Mouse (Mus musculus) neural tube, embryonic 12.5 days (tissue): Measurements from ENCODE around the gene Sf3b3. TPM values are rescaled to one million over a fixed set of nuclear protein-coding genes. Genes with fewer than 3 reads are reported as not detected.
"Not testable (repeated sequence)": the region's sequence is repeated elsewhere in the genome, so short reads cannot be mapped to it uniquely, and the experiment has no call there.

Source experiments
- ATAC-seq: fragments of 200-750 bp; cut with Nextera tagmentation; 2 replicates; pipeline ENCODE4 v1.8.0; 2017; ENCODE audit warnings: low read depth, mild to moderate bottlenecking, moderate TSS enrichment, moderate library complexity; ENCODE audit not compliant: low FRiP score
- H3K27ac ChIP-seq: fragments of 300-500 bp; sonication (generic); 2 replicates; pipeline ENCODE4 v1.5.1; 2016
- H3K27me3 ChIP-seq: fragments of 300-500 bp; sonication (generic); replicated peaks from 2 replicates; pipeline ENCODE4 v1.6.1; 2016; ENCODE audit warnings: mild to moderate bottlenecking
- H3K36me3 ChIP-seq: fragments of 300-500 bp; sonication (generic); 2 replicates; pipeline ENCODE4 v1.6.1; 2016; ENCODE audit warnings: mild to moderate bottlenecking
- H3K4me1 ChIP-seq: fragments of 300-500 bp; sonication (generic); 2 replicates; pipeline ENCODE4 v1.6.1; 2016
- H3K4me2 ChIP-seq: fragments of 300-500 bp; sonication (generic); replicated peaks from 2 replicates; pipeline ENCODE4 v1.6.1; 2016; ENCODE audit warnings: mild to moderate bottlenecking
- H3K4me3 ChIP-seq: fragments of 300-500 bp; sonication (generic); 2 replicates; pipeline ENCODE4 v1.5.1; 2016
- H3K9ac ChIP-seq: fragments of 300-500 bp; sonication (generic); 2 replicates; pipeline ENCODE4 v1.6.1; 2016; ENCODE audit warnings: mild to moderate bottlenecking
- H3K9me3 ChIP-seq: fragments of 300-500 bp; sonication (generic); 2 replicates; pipeline ENCODE4 v1.6.1; 2016; ENCODE audit warnings: mild to moderate bottlenecking
- WGBS: fragments of 180-500 bp; shearing (Covaris S2); methylation state at CpG from one replicate; pipeline ENCODE4 v1.1.7; 2016; 5-methylcytosine and 5-hydroxymethylcytosine counted together
- polyA plus RNA-seq: library from polyadenylated mRNA; unstranded; fragments of >200 nt; fragmentation: Nextera tagmentation; extraction: Ambion mirVana; gene quantifications from 2 replicates; pipeline ENCODE4 v1.2.1, GENCODE M21; 2016

The Sf3b3 gene
- polyA plus RNA-seq, 1 experiment from 2014 or later = 156 TPM

- Histone ChIP-seq H3K27me3 (no peaks in the 10 kb centered on the region), H3K4me1 (no peaks in the 10 kb centered on the region), H3K4me2 (no peak overlapping the region), H3K36me3 (peaks cover 78% of the 10 kb centered on the region), H3K4me3 (no peak overlapping the region), H3K27ac (no peak overlapping the region), H3K9me3 (no peaks in the 10 kb centered on the region), H3K9ac (no peak overlapping the region)
- ATAC-seq = no peak
- WGBS = 95% methylated on average over 10 of the region's 10 CpGs
Observed at GRCm38 (mm10) chr8:110881741-110882310, 35.2 kb upstream of the Sf3b3 start.

GRCm38 (mm10) chr8:110877862-110878261, 31.3 kb upstream of the Sf3b3 start:
- no peak overlapping the region for H3K9ac ChIP-seq
- no peaks in the 10 kb centered on the region for H3K4me1 ChIP-seq
- ATAC-seq = no peak
- H3K4me2 ChIP-seq = no peak overlapping the region
- H3K9me3 ChIP-seq = no peaks in the 10 kb centered on the region
- no peak overlapping the region for H3K27ac ChIP-seq
- H3K36me3 ChIP-seq = peaks cover 80% of the 10 kb centered on the region
- H3K27me3 ChIP-seq = no peaks in the 10 kb centered on the region
- H3K4me3 ChIP-seq = no peak overlapping the region
- WGBS = 94% methylated on average over 4 of the region's 4 CpGs

GRCm38 (mm10) chr8:110870501-110870900, 23.9 kb upstream of the Sf3b3 start:
- Histone ChIP-seq H3K36me3 (peaks cover 89% of the 10 kb centered on the region), H3K4me2 (no peak overlapping the region), H3K4me1 (no peaks in the 10 kb centered on the region), H3K27ac (no peak overlapping the region), H3K27me3 (no peaks in the 10 kb centered on the region), H3K9me3 (no peaks in the 10 kb centered on the region), H3K4me3 (no peak overlapping the region), H3K9ac (no peak overlapping the region)
- WGBS = 100% methylated on average over 2 of the region's 2 CpGs
- ATAC-seq = no peak

GRCm38 (mm10) chr8:110861347-110862025, 14.9 kb upstream of the Sf3b3 start:
- H3K36me3 ChIP-seq = peaks cover 91% of the 10 kb centered on the region
- not testable (repeated sequence) for H3K9me3 ChIP-seq, H3K27ac ChIP-seq, ATAC-seq, H3K4me1 ChIP-seq, H3K27me3 ChIP-seq, H3K4me3 ChIP-seq, H3K9ac ChIP-seq, H3K4me2 ChIP-seq
- WGBS = 92% methylated on average over 7 of the region's 7 CpGs

GRCm38 (mm10) chr8:110859651-110860501, 13.3 kb upstream of the Sf3b3 start:
- no peak overlapping the region for H3K4me3 ChIP-seq
- peaks cover 93% of the 10 kb centered on the region for H3K36me3 ChIP-seq
- no peak for ATAC-seq
- no peak overlapping the region for H3K27ac ChIP-seq
- no peak overlapping the region for H3K4me2 ChIP-seq
- no peaks in the 10 kb centered on the region for H3K4me1 ChIP-seq
- H3K9ac ChIP-seq = no peak overlapping the region
- no peaks in the 10 kb centered on the region for H3K9me3 ChIP-seq
- no peaks in the 10 kb centered on the region for H3K27me3 ChIP-seq
- WGBS = 87% methylated on average over 7 of the region's 7 CpGs

GRCm38 (mm10) chr8:110856760-110857461, 10.3 kb upstream of the Sf3b3 start:
- H3K27ac ChIP-seq = no peak overlapping the region
- WGBS = 88% methylated on average over 5 of the region's 5 CpGs
- H3K9ac ChIP-seq = no peak overlapping the region
- no peaks in the 10 kb centered on the region for H3K4me1 ChIP-seq
- H3K36me3 ChIP-seq = peaks cover 92% of the 10 kb centered on the region
- H3K27me3 ChIP-seq = no peaks in the 10 kb centered on the region
- no peak overlapping the region for H3K4me2 ChIP-seq
- no peaks in the 10 kb centered on the region for H3K9me3 ChIP-seq
- ATAC-seq = no peak
- H3K4me3 ChIP-seq = no peak overlapping the region

- H3K9me3 ChIP-seq = not testable (repeated sequence)
- H3K36me3 ChIP-seq = peaks cover 94% of the 10 kb centered on the region
- WGBS = 93% methylated on average over 4 of the region's 4 CpGs
Observed at GRCm38 (mm10) chr8:110856073-110856472, 9.5 kb upstream of the Sf3b3 start.

GRCm38 (mm10) chr8:110851186-110851585, 4.6 kb upstream of the Sf3b3 start:
- no peak overlapping the region for H3K4me2 ChIP-seq
- no peaks in the 10 kb centered on the region for H3K27me3 ChIP-seq
- WGBS = 93% methylated on average over 10 of the region's 10 CpGs
- H3K27ac ChIP-seq = no peak overlapping the region
- H3K9me3 ChIP-seq = no peaks in the 10 kb centered on the region
- no peak for ATAC-seq
- H3K4me1 ChIP-seq = peaks cover 10% of the 10 kb centered on the region; the same call in 1 of the 2 replicates
- H3K4me3 ChIP-seq = no peak overlapping the region
- peaks cover 64% of the 10 kb centered on the region for H3K36me3 ChIP-seq
- no peak overlapping the region for H3K9ac ChIP-seq

More at GRCm38 (mm10) chr8:110856073-110856472, 9.5 kb upstream of the Sf3b3 start:
- H3K27me3 ChIP-seq, H3K4me1 ChIP-seq, ATAC-seq, H3K27ac ChIP-seq, H3K9ac ChIP-seq, H3K4me2 ChIP-seq, H3K4me3 ChIP-seq: not testable (repeated sequence)

- peaks cover 14% of the 10 kb centered on the region; the same call in 1 of the 2 replicates for H3K4me1 ChIP-seq
- ATAC-seq = no peak
- H3K27ac ChIP-seq = no peak overlapping the region
- WGBS = 70% methylated on average over 14 of the region's 14 CpGs
- peak overlapping the region; percentile 80; the same call in 1 of the 2 replicates for H3K9ac ChIP-seq
- peaks cover 49% of the 10 kb centered on the region for H3K36me3 ChIP-seq
- peak overlapping the region; percentile 61 for H3K4me2 ChIP-seq
- H3K27me3 ChIP-seq = no peaks in the 10 kb centered on the region
- peak overlapping the region; percentile 87 for H3K4me3 ChIP-seq
- H3K9me3 ChIP-seq = no peaks in the 10 kb centered on the region
Observed at GRCm38 (mm10) chr8:110847645-110848495, 1.3 kb upstream of the Sf3b3 start.

- H3K36me3 ChIP-seq = peaks cover 48% of the 10 kb centered on the region
- peak; percentile 21; the same call in 1 of the 2 replicates for ATAC-seq
- WGBS = 2% methylated on average over 13 of the region's 13 CpGs
- H3K4me1 ChIP-seq = peaks cover 14% of the 10 kb centered on the region; the same call in 1 of the 2 replicates
- peak overlapping the region; percentile 80 for H3K9ac ChIP-seq
- H3K27ac ChIP-seq = peak overlapping the region; percentile 43; the same call in 1 of the 2 replicates
- no peaks in the 10 kb centered on the region for H3K9me3 ChIP-seq
- H3K27me3 ChIP-seq = no peaks in the 10 kb centered on the region
- H3K4me2 ChIP-seq = peak overlapping the region; percentile 61
- H3K4me3 ChIP-seq = peak overlapping the region; percentile 87
Observed at GRCm38 (mm10) chr8:110847171-110847549, 573 bp upstream of the Sf3b3 start.

- Histone ChIP-seq H3K9ac (peak overlapping the region; percentile 89), H3K4me1 (peaks cover 14% of the 10 kb centered on the region; the same call in 1 of the 2 replicates), H3K27me3 (no peaks in the 10 kb centered on the region), H3K9me3 (no peaks in the 10 kb centered on the region), H3K27ac (no peak overlapping the region), H3K36me3 (peaks cover 44% of the 10 kb centered on the region), H3K4me2 (peak overlapping the region; percentile 61), H3K4me3 (peak overlapping the region; percentile 87)
- no peak for ATAC-seq
- 10% methylated on average over 17 of the region's 17 CpGs for WGBS
Observed at GRCm38 (mm10) chr8:110845821-110846404, 674 bp downstream of the Sf3b3 start.
